20 mouse cellular contexts compared by ENCODE assay signal in genomic region chr4:4785169-4785568, GRCm38 (mm10).
"Had no signal": no experiment of that assay in that cellular context is flagged by ENCODE, and none has a peak within 500 bp of the region (broad histone marks: within the 10 kb centered on the region; RNA-seq: fewer than 3 reads in every experiment).

No protein-coding gene starts in this region.

- H3K4me1 ChIP-seq: midbrain, embryonic 12.5 days had no signal

- H3K4me3 ChIP-seq: megakaryocyte, embryonic 14.5 days; midbrain, embryonic 12.5 days; myocyte; neural tube, embryonic 13.5 days; neural tube, embryonic 15.5 days had no signal

- DNase-seq: lung, adult 18-20 months; lung, embryonic 14.5 days; lung, postnatal 10 days; lung, postnatal 4 days; midbrain, embryonic 14.5 days; retina, postnatal 1 day; right cerebral cortex, adult 18-20 months; right cerebral cortex, postnatal 25 days; right cerebral cortex, postnatal 4 days; spleen, adult 18-20 months; thymus, adult 18-20 months; thymus, postnatal 25 days; thymus, postnatal 4 days had no signal

- H3K27me3 ChIP-seq: megakaryocyte, embryonic 14.5 days; midbrain, embryonic 12.5 days; neural tube, embryonic 13.5 days; neural tube, embryonic 15.5 days had no signal

- H3K9me3 ChIP-seq: neural tube, embryonic 15.5 days had no signal

- ATAC-seq: midbrain, embryonic 16.5 days had no signal

- H3K9ac ChIP-seq: liver, embryonic 14.5 days; lung, embryonic 14.5 days; midbrain, embryonic 12.5 days; neural tube, embryonic 13.5 days; neural tube, embryonic 15.5 days had no signal

- H3K27ac ChIP-seq: liver, embryonic 14.5 days; midbrain, embryonic 12.5 days; neural tube, embryonic 13.5 days; neural tube, embryonic 15.5 days had no signal
